Mouse (Mus musculus) lung, adult 2 months (tissue): ENCODE results near the gene Eif4b.

Experiments
- CTCF ChIP-seq: fragments of 200-500 bp; IDR thresholded peaks from 2 replicates; pipeline ENCODE4 v1.5.1; 2011; ENCODE audit warnings: mild to moderate bottlenecking, low read length, control low read depth; ENCODE audit not compliant: insufficient read depth
- POLR2A ChIP-seq: fragments of 200-500 bp; IDR thresholded peaks from 2 replicates; pipeline ENCODE4 v1.6.1; 2011; ENCODE audit warnings: low read depth, mild to moderate bottlenecking, control low read depth, low read length, borderline replicate concordance; ENCODE audit errors: extremely low read depth

GRCm38 (mm10) chr15:102100996-102101671, 27.6 kb downstream of the Eif4b start:
- no peak for TF ChIP-seq CTCF
- TF ChIP-seq POLR2A, result 0 out of 2 replicates have a peak, but pooled peaks have one; percentile 6
